Mouse (Mus musculus): ENCODE measurements around the gene Catsperz. TPM values are rescaled to one million over a fixed set of nuclear protein-coding genes. Genes with fewer than 3 reads are reported as not detected.

Gene Catsperz
- polyA plus RNA-seq, 1 experiment from 2014 or later = 2.4 TPM

- 40% methylated on average over 9 of the region's 9 CpGs for WGBS
- Histone ChIP-seq H3K27me3 (replicated peaks; ENCODE audit: insufficient read depth, low read length) (no peaks in the 10 kb centered on the region), H3K9me3 (ENCODE audit: low read length) (no peaks in the 10 kb centered on the region), H3K36me3 (ENCODE audit: insufficient read depth, low read length) (peaks cover 32% of the 10 kb centered on the region), H3K4me2 (replicated peaks; ENCODE audit: low read depth, low read length) (no peak overlapping the region), H3K9ac (replicated peaks; ENCODE audit: low read depth) (no peak overlapping the region), H3K27ac (ENCODE audit: low read length) (peak overlapping the region; percentile 99), H3K4me1 (ENCODE audit: insufficient read depth, low read depth, low read length) (peaks cover 16% of the 10 kb centered on the region; the same call in 1 of the 2 replicates), H3K4me3 (ENCODE audit: low read depth, low read length) (no peak overlapping the region)
- ATAC-seq (no peak), DNase-seq (ENCODE audit: low spot score) (peak; percentile 77)
- TF ChIP-seq EP300 (IDR thresholded peaks at IDR 0.05) = no peak
- peak; percentile 74 for TF ChIP-seq CTCF (IDR thresholded peaks at IDR 0.05)
These were observed 28.9 kb upstream of the Catsperz start for GRCm38 (mm10) chr19:6954046-6954445.

- peaks cover 16% of the 10 kb centered on the region; the same call in 1 of the 2 replicates for H3K4me1 ChIP-seq (ENCODE audit: insufficient read depth, low read depth, low read length)
- 6% methylated on average over 3 of the region's 3 CpGs for WGBS
- H3K9me3 ChIP-seq (ENCODE audit: low read length) = no peaks in the 10 kb centered on the region
- TF ChIP-seq CTCF (IDR thresholded peaks at IDR 0.05) (no peak), EP300 (IDR thresholded peaks at IDR 0.05) (peak; percentile 59)
- peak; percentile 91 for DNase-seq (ENCODE audit: low spot score)
- H3K36me3 ChIP-seq (ENCODE audit: insufficient read depth, low read length) = peaks cover 20% of the 10 kb centered on the region; the same call in 1 of the 2 replicates
- peak overlapping the region; percentile 99 for H3K27ac ChIP-seq (ENCODE audit: low read length)
- peak overlapping the region; percentile 91 for H3K4me2 ChIP-seq (replicated peaks; ENCODE audit: low read depth, low read length)
- peak overlapping the region; percentile 43 for H3K9ac ChIP-seq (replicated peaks; ENCODE audit: low read depth)
- peak overlapping the region; percentile 8; the same call in 1 of the 2 replicates for H3K4me3 ChIP-seq (ENCODE audit: low read depth, low read length)
- H3K27me3 ChIP-seq (replicated peaks; ENCODE audit: insufficient read depth, low read length) = no peaks in the 10 kb centered on the region
- peak; percentile 60 for ATAC-seq
These were observed 27.5 kb upstream of the Catsperz start for GRCm38 (mm10) chr19:6952712-6953037.

DNA sequence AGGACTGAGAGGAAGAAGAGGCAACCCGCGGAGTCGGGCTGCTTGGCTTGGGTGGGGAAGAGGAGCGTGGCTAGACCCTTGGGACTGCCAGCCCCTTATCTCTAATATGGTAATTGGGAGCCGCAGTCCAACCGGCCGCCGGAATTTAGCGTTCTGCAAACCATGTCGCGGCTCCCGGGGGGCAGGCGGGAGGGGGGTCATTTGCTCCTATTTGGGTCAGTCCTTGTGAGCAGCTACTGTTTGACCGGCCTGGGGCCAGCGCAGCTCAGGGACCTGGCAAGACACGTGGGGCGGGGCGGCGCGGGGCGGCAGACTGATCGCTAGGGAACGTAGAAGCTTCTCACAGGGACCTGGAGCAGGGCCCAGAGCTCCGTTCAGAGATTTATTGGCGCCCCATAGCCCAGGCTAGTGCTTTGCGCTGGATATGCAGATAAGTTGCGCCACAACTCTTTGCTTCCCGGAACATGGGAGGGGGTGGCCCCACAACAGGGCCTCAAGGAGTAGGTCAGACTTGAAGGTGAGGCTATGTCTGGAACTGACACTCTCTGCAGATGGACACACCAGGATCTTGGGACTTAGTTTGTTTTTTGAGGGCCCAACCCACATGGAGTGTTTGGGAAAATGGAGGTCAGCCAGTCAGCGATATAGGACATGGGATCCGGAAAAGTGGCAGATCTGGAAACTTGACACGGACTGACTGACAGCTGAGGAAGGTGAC is 27.0 kb upstream of the Catsperz start:
- TF ChIP-seq CTCF (IDR thresholded peaks at IDR 0.05) = no peak
- TF ChIP-seq EP300 (IDR thresholded peaks at IDR 0.05) = no peak; the same call in 1 of the 2 replicates
- DNase-seq (ENCODE audit: low spot score) (peak; percentile 93), ATAC-seq (peak; percentile 71)
- Histone ChIP-seq H3K27me3 (replicated peaks; ENCODE audit: insufficient read depth, low read length) (no peaks in the 10 kb centered on the region), H3K36me3 (ENCODE audit: insufficient read depth, low read length) (0 out of 2 replicates have a peak, but pooled peaks cover 16% of the 10 kb centered on the region), H3K4me3 (ENCODE audit: low read depth, low read length) (peak overlapping the region; percentile 64), H3K9ac (replicated peaks; ENCODE audit: low read depth) (peak overlapping the region; percentile 72), H3K4me1 (ENCODE audit: insufficient read depth, low read depth, low read length) (peaks cover 16% of the 10 kb centered on the region; the same call in 1 of the 2 replicates), H3K27ac (ENCODE audit: low read length) (peak overlapping the region; percentile 99), H3K9me3 (ENCODE audit: low read length) (no peaks in the 10 kb centered on the region), H3K4me2 (replicated peaks; ENCODE audit: low read depth, low read length) (peak overlapping the region; percentile 91)
- WGBS = under 1% methylated on average over 31 of the region's 31 CpGs

DNA sequence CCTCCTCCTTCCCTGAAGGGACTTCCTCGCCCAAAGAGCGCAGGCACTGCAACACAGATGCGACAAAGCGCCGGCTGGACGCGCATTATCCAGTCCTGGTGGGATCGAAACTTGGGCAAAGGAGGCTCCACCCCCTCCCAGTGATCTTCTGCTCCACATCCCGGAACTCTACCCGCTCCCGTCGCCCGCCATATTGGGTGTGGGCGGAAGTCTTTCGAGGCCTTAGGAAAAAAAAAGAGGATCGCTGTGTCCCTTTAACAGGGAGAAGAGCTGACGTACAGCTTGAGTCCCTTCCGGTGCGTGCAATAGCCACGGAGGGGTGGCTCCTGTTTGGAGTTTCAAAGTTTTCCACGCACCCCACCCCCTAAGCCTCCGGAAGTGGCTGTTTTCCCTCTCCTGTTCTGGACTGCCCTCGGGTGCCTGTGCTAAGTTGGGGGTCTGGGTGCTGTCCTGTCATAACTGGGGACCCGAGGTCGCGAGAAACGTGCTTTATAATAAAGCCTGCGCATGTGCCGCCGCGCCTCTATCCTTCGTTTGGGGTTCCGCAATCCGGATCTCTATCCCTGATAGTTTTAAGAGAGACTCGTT is 26.3 kb upstream of the Catsperz start:
- H3K4me3 ChIP-seq (ENCODE audit: low read depth, low read length) = peak overlapping the region; percentile 64
- no peaks in the 10 kb centered on the region for H3K27me3 ChIP-seq (replicated peaks; ENCODE audit: insufficient read depth, low read length)
- peak overlapping the region; percentile 99 for H3K27ac ChIP-seq (ENCODE audit: low read length)
- peaks cover 16% of the 10 kb centered on the region; the same call in 1 of the 2 replicates for H3K4me1 ChIP-seq (ENCODE audit: insufficient read depth, low read depth, low read length)
- WGBS = under 1% methylated on average over 35 of the region's 35 CpGs
- ATAC-seq (peak; percentile 78), DNase-seq (ENCODE audit: low spot score) (peak; percentile 99)
- H3K9me3 ChIP-seq (ENCODE audit: low read length) = no peaks in the 10 kb centered on the region
- 0 out of 2 replicates have a peak, but pooled peaks cover 9% of the 10 kb centered on the region for H3K36me3 ChIP-seq (ENCODE audit: insufficient read depth, low read length)
- peak overlapping the region; percentile 91 for H3K4me2 ChIP-seq (replicated peaks; ENCODE audit: low read depth, low read length)
- TF ChIP-seq CTCF (IDR thresholded peaks at IDR 0.05) (no peak; the same call in 1 of the 2 replicates), EP300 (IDR thresholded peaks at IDR 0.05) (peak; percentile 96)
- H3K9ac ChIP-seq (replicated peaks; ENCODE audit: low read depth) = peak overlapping the region; percentile 72

GRCm38 (mm10) chr19:6950613-6951153 is 25.5 kb upstream of the Catsperz start:
- Histone ChIP-seq H3K9ac (replicated peaks; ENCODE audit: low read depth) (peak overlapping the region; percentile 69), H3K4me1 (ENCODE audit: insufficient read depth, low read depth, low read length) (peaks cover 16% of the 10 kb centered on the region; the same call in 1 of the 2 replicates), H3K4me2 (replicated peaks; ENCODE audit: low read depth, low read length) (peak overlapping the region; percentile 91), H3K36me3 (ENCODE audit: insufficient read depth, low read length) (0 out of 2 replicates have a peak, but pooled peaks cover under 1% of the 10 kb centered on the region), H3K4me3 (ENCODE audit: low read depth, low read length) (peak overlapping the region; percentile 64), H3K9me3 (ENCODE audit: low read length) (no peaks in the 10 kb centered on the region), H3K27me3 (replicated peaks; ENCODE audit: insufficient read depth, low read length) (no peaks in the 10 kb centered on the region), H3K27ac (ENCODE audit: low read length) (peak overlapping the region; percentile 99)
- under 1% methylated on average over 26 of the region's 28 CpGs for WGBS
- peak; percentile 75 for DNase-seq (ENCODE audit: low spot score)
- no peak for TF ChIP-seq EP300 (IDR thresholded peaks at IDR 0.05)
- no peak for TF ChIP-seq CTCF (IDR thresholded peaks at IDR 0.05)
- peak; percentile 3; the same call in 1 of the 2 replicates for ATAC-seq

GRCm38 (mm10) chr19:6949951-6950350 is 24.8 kb upstream of the Catsperz start:
- H3K4me2 ChIP-seq (replicated peaks; ENCODE audit: low read depth, low read length) = peak overlapping the region; percentile 91; the same call in 1 of the 2 replicates

More at GRCm38 (mm10) chr19:6949951-6950350, 24.8 kb upstream of the Catsperz start:
- Histone ChIP-seq H3K36me3 (ENCODE audit: insufficient read depth, low read length) (no peaks in the 10 kb centered on the region), H3K4me1 (ENCODE audit: insufficient read depth, low read depth, low read length) (peaks cover 16% of the 10 kb centered on the region; the same call in 1 of the 2 replicates), H3K9me3 (ENCODE audit: low read length) (no peaks in the 10 kb centered on the region), H3K9ac (replicated peaks; ENCODE audit: low read depth) (peak overlapping the region; percentile 69), H3K4me3 (ENCODE audit: low read depth, low read length) (peak overlapping the region; percentile 64), H3K27me3 (replicated peaks; ENCODE audit: insufficient read depth, low read length) (no peaks in the 10 kb centered on the region), H3K27ac (ENCODE audit: low read length) (no peak overlapping the region)
- DNase-seq (ENCODE audit: low spot score) (no peak), ATAC-seq (no peak)
- WGBS = 62% methylated on average over 5 of the region's 5 CpGs
- no peak for TF ChIP-seq CTCF (IDR thresholded peaks at IDR 0.05)
- TF ChIP-seq EP300 (IDR thresholded peaks at IDR 0.05) = no peak
